Mouse (Mus musculus) G1E (cell line): Measurements from ENCODE around the gene Ppp2r5a. TPM values are rescaled to one million over a fixed set of nuclear protein-coding genes. Genes with fewer than 3 reads are reported as not detected.

Source experiments
- ATAC-seq: 2 replicates; pipeline ENCODE4 v1.8.0; 2016; ENCODE audit warnings: mild to moderate bottlenecking; ENCODE audit not compliant: insufficient number of reproducible peaks, poor library complexity, low FRiP score, severe bottlenecking; ENCODE audit errors: extremely low read depth
- DNase-seq: peaks from one replicate; pipeline ENCODE4 v3.0.0; 2012; ENCODE audit warnings: low spot score
- H3K27me3 ChIP-seq: 2 replicates; pipeline ENCODE4 v1.6.1; 2012; ENCODE audit warnings: mild to moderate bottlenecking, low read length, inconsistent platforms; ENCODE audit not compliant: insufficient read depth
- H3K36me3 ChIP-seq: replicated peaks from 2 replicates; pipeline ENCODE3; 2012; ENCODE audit warnings: mild to moderate bottlenecking, inconsistent platforms
- H3K4me1 ChIP-seq: 2 replicates; pipeline ENCODE4 v1.6.1; 2012; ENCODE audit warnings: low read depth, low read length, inconsistent platforms, mixed read lengths; ENCODE audit not compliant: insufficient read depth
- H3K4me3 ChIP-seq: 2 replicates; pipeline ENCODE4 v1.5.1; 2012; ENCODE audit warnings: low read depth, mild to moderate bottlenecking, inconsistent platforms, low read length, moderate library complexity, mixed read lengths
- H3K9me3 ChIP-seq: replicated peaks from 2 replicates; pipeline ENCODE4 v1.6.1; 2012; ENCODE audit warnings: inconsistent platforms
- CTCF ChIP-seq: IDR thresholded peaks from 2 replicates; pipeline ENCODE4 v1.5.1; 2012; ENCODE audit warnings: low read depth, low read length, inconsistent platforms, mixed read lengths
- GATA1 ChIP-seq: IDR thresholded peaks from 2 replicates; pipeline ENCODE4 v1.6.1; 2012; ENCODE audit warnings: borderline replicate concordance, low read length, inconsistent platforms, mixed read lengths
- GATA2 ChIP-seq: IDR thresholded peaks from 2 replicates; pipeline ENCODE4 v1.6.1; 2012; ENCODE audit warnings: low read depth, low read length, inconsistent platforms, borderline replicate concordance
- POLR2AphosphoS5 ChIP-seq: IDR thresholded peaks from 2 replicates; pipeline ENCODE4 v1.6.1; 2012; ENCODE audit warnings: low read depth, low read length, inconsistent platforms; ENCODE audit not compliant: insufficient replicate concordance
- TAL1 ChIP-seq: conservative IDR thresholded peaks from 2 replicates; pipeline ENCODE4 v1.6.1; 2012; ENCODE audit warnings: low read depth, low read length, inconsistent platforms, mixed read lengths
- polyA plus RNA-seq: library from polyadenylated mRNA; stranded (reverse); fragments of >175 nt; gene quantifications from 2 replicates; pipeline ENCODE4 v1.2.3, GENCODE M21; 2012
- total RNA-seq, 2 experiments: library from RNA; stranded (forward) in 1 of 2; stranded (reverse) in 1 of 2; fragments of 200-1000 nt in 1 of 2; fragments of >200 nt in 1 of 2; fragmentation: Nextera tagmentation in 1 of 2; gene quantifications; 2 replicates each; pipeline ENCODE4 v1.2.3; 2014 to 2017

The Ppp2r5a gene
- total and polyA plus RNA-seq, 3 experiments, result 45.1 to 133 (median 133) TPM

- ATAC-seq (no peak), DNase-seq (no peak)
- H3K4me1 ChIP-seq, result peaks cover 24% of the 10 kb centered on the region
- peaks cover 34% of the 10 kb centered on the region for H3K27me3 ChIP-seq
- no peak for TF ChIP-seq CTCF
- no peak for TF ChIP-seq TAL1
- no peak for TF ChIP-seq GATA1
- TF ChIP-seq POLR2AphosphoS5, result no peak
- TF ChIP-seq GATA2, result no peak
- H3K9me3 ChIP-seq, result no peaks in the 10 kb centered on the region
- H3K36me3 ChIP-seq, result no peaks in the 10 kb centered on the region
- no peak overlapping the region; the same call in 1 of the 2 replicates for H3K4me3 ChIP-seq
Observed at GRCm38 (mm10) chr1:191445401-191445800, 42.3 kb upstream of the Ppp2r5a start.

DNA sequence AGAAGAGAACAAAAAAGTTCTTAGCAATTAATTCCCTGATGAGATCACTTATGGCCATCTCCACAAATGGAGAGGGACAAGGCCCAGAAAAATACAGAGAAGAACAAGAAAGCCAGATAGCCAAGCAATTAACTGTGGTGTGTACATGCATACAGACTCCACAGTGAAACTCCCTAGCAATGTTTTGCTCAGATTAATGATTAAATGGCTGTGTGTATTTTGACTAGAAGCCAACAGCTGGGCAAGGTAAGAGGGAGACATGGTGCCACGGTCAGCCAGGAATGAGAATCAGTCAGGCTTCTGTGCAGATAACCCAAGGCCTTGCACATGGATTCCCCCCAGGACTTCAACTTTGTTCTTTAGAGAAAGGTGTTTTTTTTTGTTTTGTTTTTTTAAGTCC lies 41.4 kb upstream of the Ppp2r5a start:
- peaks cover 21% of the 10 kb centered on the region for H3K4me1 ChIP-seq
- H3K4me3 ChIP-seq, result no peak overlapping the region
- DNase-seq (no peak), ATAC-seq (no peak)
- H3K27me3 ChIP-seq, result peaks cover 29% of the 10 kb centered on the region
- TF ChIP-seq GATA1, result no peak
- TF ChIP-seq POLR2AphosphoS5, result no peak
- no peak for TF ChIP-seq CTCF
- no peak for TF ChIP-seq TAL1
- no peak for TF ChIP-seq GATA2
- no peaks in the 10 kb centered on the region for H3K9me3 ChIP-seq
- H3K36me3 ChIP-seq, result no peaks in the 10 kb centered on the region

DNA sequence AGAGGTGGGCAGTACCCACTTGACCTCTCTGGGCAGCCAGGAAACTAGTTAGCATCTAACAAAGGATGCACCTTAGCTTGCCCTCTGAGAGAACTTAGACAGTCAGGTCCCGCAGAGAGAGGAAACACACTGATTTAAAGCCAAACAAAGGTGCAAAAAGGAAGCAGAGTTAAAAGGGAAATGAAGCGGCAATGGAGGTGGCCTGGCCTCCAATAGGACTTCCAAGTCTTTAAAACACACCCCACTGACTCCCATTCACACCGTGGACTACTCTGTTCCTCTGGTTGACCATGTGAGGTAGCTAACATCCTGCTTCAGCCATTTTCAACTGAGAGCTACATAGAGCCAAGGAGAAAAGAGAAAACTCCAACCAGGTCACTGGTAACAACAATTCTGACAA lies 35.9 kb upstream of the Ppp2r5a start:
- Histone ChIP-seq H3K27me3 (peaks cover 40% of the 10 kb centered on the region), H3K9me3 (no peaks in the 10 kb centered on the region), H3K4me3 (no peak overlapping the region), H3K4me1 (peaks cover 3% of the 10 kb centered on the region), H3K36me3 (no peaks in the 10 kb centered on the region)
- DNase-seq, result no peak
- ATAC-seq, result no peak
- TF ChIP-seq GATA1 (no peak), CTCF (no peak), TAL1 (no peak), POLR2AphosphoS5 (no peak), GATA2 (no peak)

GRCm38 (mm10) chr1:191438546-191438945 lies 35.5 kb upstream of the Ppp2r5a start:
- ATAC-seq (no peak), DNase-seq (no peak)
- no peaks in the 10 kb centered on the region for H3K36me3 ChIP-seq
- TF ChIP-seq POLR2AphosphoS5 (no peak), GATA2 (no peak), CTCF (no peak), GATA1 (no peak), TAL1 (no peak)
- H3K9me3 ChIP-seq, result no peaks in the 10 kb centered on the region
- H3K27me3 ChIP-seq, result peaks cover 41% of the 10 kb centered on the region
- no peak overlapping the region for H3K4me3 ChIP-seq
- H3K4me1 ChIP-seq, result peaks cover 3% of the 10 kb centered on the region

DNA sequence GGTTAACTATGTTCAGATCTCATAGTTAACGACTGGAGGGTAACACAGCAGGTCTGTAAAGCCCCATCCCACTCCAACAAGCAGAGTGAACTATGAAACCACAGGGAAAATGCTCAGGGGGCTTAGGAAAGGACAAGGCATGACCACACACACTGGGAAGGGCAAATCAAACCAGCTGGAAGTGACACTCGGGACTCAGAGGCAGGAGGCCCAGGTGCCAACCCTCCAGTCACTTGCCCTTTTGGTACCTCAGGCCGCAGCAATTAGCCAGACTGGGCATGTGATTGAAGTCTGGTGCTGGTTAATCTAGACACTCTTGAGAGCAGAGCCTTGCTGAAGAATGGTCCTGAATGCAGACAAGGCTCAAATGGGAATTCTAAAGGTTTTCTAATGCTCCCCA lies 33.6 kb upstream of the Ppp2r5a start:
- TF ChIP-seq GATA2 (no peak), CTCF (no peak), TAL1 (no peak), POLR2AphosphoS5 (no peak), GATA1 (no peak)
- DNase-seq, result no peak
- no peak for ATAC-seq

GRCm38 (mm10) chr1:191435359-191435758 lies 32.3 kb upstream of the Ppp2r5a start:
- Histone ChIP-seq H3K9me3 (no peaks in the 10 kb centered on the region), H3K4me1 (peaks cover 6% of the 10 kb centered on the region), H3K36me3 (no peaks in the 10 kb centered on the region), H3K27me3 (peaks cover 31% of the 10 kb centered on the region), H3K4me3 (no peak overlapping the region)
- ATAC-seq (no peak), DNase-seq (no peak)
- TF ChIP-seq CTCF (no peak), GATA2 (no peak), POLR2AphosphoS5 (no peak), GATA1 (no peak), TAL1 (no peak)

More for the DNA sequence above, 33.6 kb upstream of the Ppp2r5a start:
- Histone ChIP-seq H3K4me3 (no peak overlapping the region), H3K9me3 (no peaks in the 10 kb centered on the region), H3K4me1 (peaks cover 6% of the 10 kb centered on the region), H3K36me3 (no peaks in the 10 kb centered on the region), H3K27me3 (peaks cover 33% of the 10 kb centered on the region)
